Mouse (Mus musculus) urinary bladder, postnatal 25 days (tissue): Measurements from ENCODE around the gene Eya2.

Source experiments
- DNase-seq: peaks from one replicate; pipeline ENCODE4 v3.0.0; 2022; ENCODE audit warnings: low spot score

Gene Eya2

DNA sequence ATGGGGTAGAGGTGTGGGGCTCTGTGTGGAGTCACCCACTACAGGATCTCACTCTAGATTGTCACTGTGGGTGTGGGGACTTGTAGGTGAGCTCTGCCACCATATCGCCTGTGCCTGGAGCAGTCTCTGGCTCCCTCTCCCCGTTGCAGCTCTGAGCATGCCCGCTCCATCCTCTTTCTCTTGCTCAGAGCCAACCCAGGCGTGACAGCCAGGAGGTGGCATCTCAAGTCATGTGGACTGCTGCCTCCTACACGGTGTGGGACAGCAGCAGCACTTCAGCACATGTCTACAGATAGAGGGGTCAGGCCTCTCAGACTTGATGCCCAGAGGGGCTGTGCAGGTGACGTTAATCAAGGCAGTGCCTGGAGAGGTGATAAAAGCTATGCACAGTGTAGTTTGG lies 57.4 kb downstream of the Eya2 start:
- DNase-seq = no peak

GRCm38 (mm10) chr2:165653001-165653921 lies 58.4 kb downstream of the Eya2 start:
- no peak for DNase-seq

DNA sequence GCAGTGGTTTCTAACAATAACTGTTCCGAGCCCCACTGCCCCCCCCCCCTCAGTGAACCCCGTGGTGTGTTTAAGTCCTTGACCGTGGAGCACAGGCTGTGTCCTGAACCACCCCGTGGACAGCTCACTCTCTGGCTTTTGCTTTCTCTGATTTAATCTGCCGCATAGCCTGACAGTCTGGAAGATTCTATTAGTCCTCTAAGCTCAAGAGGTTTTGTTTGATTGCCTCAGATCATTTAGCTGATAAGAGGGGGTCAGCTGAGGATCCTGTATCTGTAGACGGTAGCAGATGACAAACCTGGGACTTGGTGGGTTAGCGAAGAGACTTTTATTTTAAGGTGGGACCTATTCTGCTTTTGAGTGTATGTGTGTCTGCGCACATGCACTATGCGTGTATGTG lies 59.3 kb downstream of the Eya2 start:
- no peak for DNase-seq

GRCm38 (mm10) chr2:165654696-165655491 lies 60.1 kb downstream of the Eya2 start:
- DNase-seq = no peak

DNA sequence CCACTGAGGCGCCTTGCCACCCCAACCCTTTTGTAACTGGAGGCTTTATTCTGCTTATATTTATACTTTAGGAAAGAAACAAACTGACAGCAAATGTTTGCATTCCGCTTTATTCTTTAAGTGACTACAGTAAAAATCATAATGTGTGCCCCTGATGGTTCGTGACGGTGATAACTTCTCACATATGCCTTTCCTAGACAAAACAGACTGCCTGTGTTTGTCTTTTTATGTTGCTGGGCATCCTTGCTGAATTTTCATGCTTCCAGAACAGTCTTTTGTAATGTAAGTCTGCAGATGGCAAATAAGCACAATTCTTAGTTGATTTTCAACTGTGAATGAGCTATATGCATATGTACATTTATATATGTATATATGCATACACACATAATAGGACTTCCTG lies 61.7 kb downstream of the Eya2 start:
- no peak for DNase-seq

DNA sequence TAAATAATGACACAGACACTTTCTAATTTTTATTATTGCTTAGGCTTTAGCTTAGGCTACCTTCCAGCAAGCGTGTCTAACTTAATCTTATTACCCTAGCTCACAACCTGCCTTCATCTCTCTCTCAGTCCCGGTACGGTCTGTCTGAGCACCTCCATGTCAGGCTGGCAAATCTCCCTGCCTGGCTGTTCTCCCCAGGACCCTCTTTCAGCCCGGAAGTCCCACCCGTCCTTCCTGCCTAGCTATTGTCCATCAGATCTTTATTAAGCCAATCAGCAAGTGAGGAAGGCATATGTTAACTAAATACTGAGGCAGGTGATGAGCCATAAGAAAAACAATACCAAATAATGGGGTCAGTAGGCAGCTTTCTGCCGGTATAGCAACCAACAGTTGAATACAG lies 62.1 kb downstream of the Eya2 start:
- DNase-seq = no peak

DNA sequence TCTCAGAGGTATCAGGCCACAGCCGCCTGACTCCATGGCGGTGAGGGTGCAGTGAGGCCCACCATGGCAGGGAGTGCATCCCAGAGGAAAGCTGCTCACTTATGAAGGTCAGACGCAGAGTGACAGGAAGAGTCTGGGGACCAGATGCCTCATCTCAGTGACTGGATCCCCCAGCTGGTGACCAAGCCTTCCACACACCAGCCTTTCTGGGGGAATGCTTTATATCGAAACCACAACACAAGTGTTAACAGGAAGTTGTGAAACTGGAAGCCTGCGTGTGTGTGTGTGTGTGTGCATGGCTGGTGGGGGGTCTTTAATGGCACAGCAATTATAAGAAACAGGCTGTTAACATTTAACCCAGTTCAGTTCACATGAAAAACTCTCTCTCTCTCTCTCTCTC lies 64.7 kb downstream of the Eya2 start:
- DNase-seq = no peak

GRCm38 (mm10) chr2:165663266-165663665 lies 68.4 kb downstream of the Eya2 start:
- DNase-seq = no peak

- DNase-seq = no peak
Measured at GRCm38 (mm10) chr2:165664648-165665047, 69.8 kb downstream of the Eya2 start.

DNA sequence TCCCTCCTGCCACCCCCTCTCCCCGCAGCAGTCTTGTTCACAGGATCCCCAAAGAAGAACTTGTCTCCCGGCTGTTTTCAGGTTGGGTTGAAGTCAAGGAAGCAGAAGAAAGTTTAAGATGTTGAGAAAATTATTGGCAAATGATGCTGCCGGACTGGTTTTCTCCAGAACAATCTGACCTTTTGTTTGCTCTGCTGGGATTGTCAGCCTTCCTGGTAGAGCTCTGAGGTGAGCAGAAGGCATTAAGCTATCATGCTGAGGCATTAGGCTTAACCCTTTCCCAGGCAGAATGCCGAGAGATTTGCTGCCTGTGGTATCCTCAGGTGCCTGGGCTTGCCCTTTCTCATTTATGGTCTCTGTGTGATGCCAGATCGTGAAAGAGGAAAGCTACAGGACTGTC lies 70.3 kb downstream of the Eya2 start:
- DNase-seq = no peak

- no peak for DNase-seq
Measured at GRCm38 (mm10) chr2:165667096-165667495, 72.3 kb downstream of the Eya2 start.

- no peak for DNase-seq
Measured at GRCm38 (mm10) chr2:165682719-165683118, 87.9 kb downstream of the Eya2 start.

GRCm38 (mm10) chr2:165687516-165687915 lies 92.7 kb downstream of the Eya2 start:
- DNase-seq = no peak

DNA sequence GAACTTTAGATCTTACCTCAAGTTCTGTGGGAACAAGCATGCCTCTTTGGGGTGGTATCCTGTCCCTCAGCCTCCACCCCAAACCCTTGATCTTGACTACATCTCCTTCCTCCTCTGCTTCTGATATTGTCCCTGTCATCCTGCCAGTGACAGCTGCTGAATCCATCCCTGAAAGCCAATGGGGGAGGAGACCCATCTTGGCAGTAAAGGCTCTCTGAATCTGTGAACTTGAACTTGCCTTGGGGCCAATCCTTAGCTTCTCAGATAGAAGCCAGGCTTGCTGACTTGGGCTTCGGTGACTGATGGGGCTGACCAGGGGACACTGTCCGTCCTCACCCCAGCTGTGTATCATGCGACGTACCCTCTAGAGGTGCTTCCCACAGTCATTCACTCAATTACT lies 94.1 kb downstream of the Eya2 start:
- DNase-seq = no peak

GRCm38 (mm10) chr2:165691016-165691415 lies 96.2 kb downstream of the Eya2 start:
- DNase-seq = no peak

- peak; percentile 54 for DNase-seq
Measured at GRCm38 (mm10) chr2:165692944-165693660, 98.3 kb downstream of the Eya2 start.

DNA sequence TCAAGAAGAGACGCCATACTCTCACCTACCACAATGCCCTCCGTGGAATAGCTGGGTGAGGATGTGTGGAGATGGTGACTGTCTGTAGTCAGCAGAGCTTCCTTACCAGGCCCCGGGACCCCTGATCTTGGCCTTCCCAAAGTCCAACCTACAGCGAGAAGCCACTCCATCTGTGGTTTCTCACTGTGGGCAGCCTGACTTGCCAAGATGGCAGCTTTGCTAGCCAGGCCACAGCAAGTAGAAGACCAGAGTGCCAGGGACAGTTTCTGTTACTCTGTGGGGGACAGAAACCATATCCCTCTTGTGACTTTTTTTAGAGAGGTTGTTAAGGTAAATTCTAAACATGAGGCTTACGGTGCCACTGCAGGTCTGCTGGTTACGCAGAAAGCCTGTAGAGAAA lies 99.9 kb downstream of the Eya2 start:
- no peak for DNase-seq

- DNase-seq = no peak
Measured at GRCm38 (mm10) chr2:165700252-165700908, 105.5 kb downstream of the Eya2 start.

DNA sequence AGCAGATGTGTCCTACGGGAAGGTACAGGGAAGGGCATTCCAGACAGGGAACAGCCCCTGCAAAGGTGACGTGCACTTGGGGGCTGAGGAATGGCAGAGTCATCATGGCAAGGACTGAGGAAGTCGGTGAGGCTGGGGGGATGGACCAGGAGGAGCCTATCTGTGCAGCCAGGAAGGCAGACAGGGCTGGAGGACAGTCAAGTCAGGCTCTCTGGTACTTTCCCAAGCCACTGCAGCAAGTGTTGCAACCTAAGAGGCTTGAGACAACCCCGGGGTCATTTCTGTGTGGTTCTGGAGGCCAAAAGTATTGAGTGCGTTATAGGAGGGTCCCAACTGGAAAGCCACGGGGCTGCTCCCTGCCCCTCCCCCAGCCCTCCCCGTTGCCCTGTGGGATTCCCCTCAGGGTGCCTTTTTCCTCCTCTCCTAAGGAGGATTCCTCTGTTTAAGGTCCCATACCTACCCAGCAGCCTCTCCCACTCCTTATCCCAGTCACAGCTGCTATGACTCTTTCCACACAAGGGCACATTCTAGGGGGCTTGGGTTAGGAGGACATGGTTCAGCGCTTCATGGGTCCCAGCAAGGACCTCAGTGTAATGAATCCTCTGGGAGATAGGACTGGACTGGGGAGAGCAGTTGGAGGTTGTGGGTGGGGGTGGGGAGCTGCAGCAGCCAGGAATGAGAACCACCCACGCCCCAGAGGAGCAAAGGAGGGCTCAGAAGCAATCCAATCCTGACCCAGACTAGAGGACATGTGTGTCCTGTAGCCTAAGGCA lies 108.4 kb downstream of the Eya2 start:
- DNase-seq = no peak

DNA sequence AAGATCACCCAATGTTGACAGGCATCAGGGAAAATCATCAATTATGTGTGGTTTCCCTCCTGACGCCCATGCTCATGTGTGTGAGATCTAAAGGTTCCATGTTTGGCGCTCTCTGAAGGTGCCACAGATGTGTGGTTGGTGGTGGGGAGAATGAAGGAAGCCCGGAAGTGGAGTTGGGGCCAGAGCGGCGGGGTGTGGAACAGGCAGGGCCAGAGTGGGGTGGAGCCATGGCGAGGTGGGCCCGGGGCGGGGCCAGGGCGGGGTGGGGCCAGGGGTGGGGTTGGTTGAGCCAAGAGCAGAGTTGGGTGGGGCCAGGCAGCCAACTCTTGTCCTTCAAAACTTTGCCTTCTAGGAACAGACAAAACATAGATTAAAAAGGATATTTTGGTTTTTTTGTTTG lies 113.4 kb downstream of the Eya2 start:
- DNase-seq = no peak

- DNase-seq = no peak
Measured at GRCm38 (mm10) chr2:165716688-165717087, 121.9 kb downstream of the Eya2 start.
